Mouse (Mus musculus): ENCODE measurements around the gene Zfp882. TPM values are rescaled to one million over a fixed set of nuclear protein-coding genes. Genes with fewer than 3 reads are reported as not detected.
A peak's percentile ranks its signal among the peaks of the same experiment; 100 is the strongest.
"Not testable (repeated sequence)": the region's sequence is repeated elsewhere in the genome, so short reads cannot be mapped to it uniquely, and the experiment has no call there.

Gene Zfp882
- 0.17 and 0.33 TPM in 2 replicates for polyA plus RNA-seq (2012; rRNA removed)

GRCm38 (mm10) chr8:71908309-71909261 is at the start of gene Zfp882, which contains the start of gene Zfp617:
Zfp882 (plus strand) TSS chr8:71908608.
Zfp617 (plus strand) TSS chr8:71908635.
- peak; percentile 61 for DNase-seq (ENCODE audit: low read depth, low spot score)
- WGBS = 6% methylated on average over 47 of the region's 47 CpGs

- WGBS = 76% methylated on average over 1 of the region's 1 CpGs
These were observed 46.9 kb upstream of the Zfp882 start for GRCm38 (mm10) chr8:71861551-71861950.

GRCm38 (mm10) chr8:71862038-71862437 is 46.4 kb upstream of the Zfp882 start:
- DNase-seq (ENCODE audit: low read depth, low spot score) = not testable (repeated sequence)

More at GRCm38 (mm10) chr8:71861551-71861950, 46.9 kb upstream of the Zfp882 start:
- DNase-seq (ENCODE audit: low read depth, low spot score) = not testable (repeated sequence)

- WGBS = 5% methylated on average over 45 of the region's 45 CpGs
- DNase-seq (ENCODE audit: low read depth, low spot score) = peak; percentile 46
These were observed 26.7 kb upstream of the Zfp882 start, which contains the start of gene Zfp709 for GRCm38 (mm10) chr8:71881618-71882274. Zfp709 (plus strand) TSS chr8:71882019.

GRCm38 (mm10) chr8:71900666-71901065 is 7.7 kb upstream of the Zfp882 start:
- DNase-seq (ENCODE audit: low read depth, low spot score) = not testable (repeated sequence)
- WGBS = 53% methylated on average over 11 of the region's 11 CpGs

GRCm38 (mm10) chr8:71903084-71903483 is 5.3 kb upstream of the Zfp882 start:
- 47% methylated on average over 1 of the region's 1 CpGs for WGBS
- DNase-seq (ENCODE audit: low read depth, low spot score) = not testable (repeated sequence)

- DNase-seq (ENCODE audit: low read depth, low spot score) = no peak
- 100% methylated on average over 1 of the region's 1 CpGs for WGBS
These were observed 1.6 kb upstream of the Zfp882 start for GRCm38 (mm10) chr8:71906809-71907208.

- no peak for DNase-seq (ENCODE audit: low read depth, low spot score)
- WGBS = 96% methylated on average over 5 of the region's 5 CpGs
These were observed 580 bp upstream of the Zfp882 start for GRCm38 (mm10) chr8:71907798-71908257.

- WGBS = 83% methylated on average over 2 of the region's 2 CpGs
- no peak for DNase-seq (ENCODE audit: low read depth, low spot score)
These were observed 3.9 kb downstream of the Zfp882 start for GRCm38 (mm10) chr8:71912286-71912685.

- WGBS = under 1% methylated on average over 57 of the region's 57 CpGs
- peak; percentile 85 for DNase-seq (ENCODE audit: low read depth, low spot score)
These were observed 14.4 kb downstream of the Zfp882 start for GRCm38 (mm10) chr8:71922567-71923401.

- no peak for DNase-seq (ENCODE audit: low read depth, low spot score)
- 97% methylated on average over 5 of the region's 5 CpGs for WGBS
These were observed 17.4 kb downstream of the Zfp882 start for GRCm38 (mm10) chr8:71925791-71926190.

- 76% methylated on average over 3 of the region's 3 CpGs for WGBS
- no peak for DNase-seq (ENCODE audit: low read depth, low spot score)
These were observed 18.1 kb downstream of the Zfp882 start for GRCm38 (mm10) chr8:71926551-71926950.

- DNase-seq (ENCODE audit: low read depth, low spot score) = no peak
These were observed 19.4 kb downstream of the Zfp882 start for GRCm38 (mm10) chr8:71927779-71928178.

GRCm38 (mm10) chr8:71938037-71938436 is 29.6 kb downstream of the Zfp882 start:
- DNase-seq (ENCODE audit: low read depth, low spot score) = not testable (repeated sequence)
- 85% methylated on average over 2 of the region's 2 CpGs for WGBS

GRCm38 (mm10) chr8:71940293-71941208 is 32.1 kb downstream of the Zfp882 start:
- no peak for DNase-seq (ENCODE audit: low read depth, low spot score)

GRCm38 (mm10) chr8:71941776-71942175 is 33.4 kb downstream of the Zfp882 start:
- 76% methylated on average over 1 of the region's 1 CpGs for WGBS
- no peak for DNase-seq (ENCODE audit: low read depth, low spot score)

More at GRCm38 (mm10) chr8:71940293-71941208, 32.1 kb downstream of the Zfp882 start:
- 63% methylated on average over 2 of the region's 2 CpGs for WGBS

GRCm38 (mm10) chr8:71948624-71949023 is 40.2 kb downstream of the Zfp882 start:
- WGBS = 90% methylated on average over 5 of the region's 5 CpGs

GRCm38 (mm10) chr8:71950482-71951221 is 42.2 kb downstream of the Zfp882 start, which contains the start of gene Zfp961:
Zfp961 (plus strand) TSS chr8:71951038.
- peak; percentile 99 for DNase-seq (ENCODE audit: low read depth, low spot score)
- WGBS = 4% methylated on average over 34 of the region's 34 CpGs

More at GRCm38 (mm10) chr8:71948624-71949023, 40.2 kb downstream of the Zfp882 start:
- DNase-seq (ENCODE audit: low read depth, low spot score) = no peak
